Mouse (Mus musculus): ENCODE measurements around the gene Olfr718-ps1.

- no peak for TF ChIP-seq CTCF (IDR thresholded peaks at IDR 0.05; ENCODE audit: extremely low read depth, insufficient read length, insufficient replicate concordance, low read depth, low read length)
- TF ChIP-seq POLR2A (IDR thresholded peaks at IDR 0.05; ENCODE audit: low read depth, low read length), result no peak
Observed at GRCm38 (mm10) chr5:143135042-143135441, 12.3 kb downstream of the Olfr718-ps1 start.
